Mouse (Mus musculus): ENCODE results near the gene Lyrm4.

GRCm38 (mm10) chr13:35946659-35947353 is 170.5 kb downstream of the Lyrm4 start:
- TF ChIP-seq E2F4 (IDR thresholded peaks at IDR 0.05; ENCODE audit: insufficient replicate concordance, low read depth, low read length) (no peak), POLR2A (IDR thresholded peaks at IDR 0.05; ENCODE audit: low read depth, low read length) (no peak), ZNF384 (IDR thresholded peaks at IDR 0.05; ENCODE audit: low read depth, low read length) (no peak), CTCF (conservative IDR thresholded peaks at IDR 0.05 in 1 of 2, IDR thresholded peaks at IDR 0.05 in 1 of 2; ENCODE audit: low read depth in 2 of 2, low read length in 2 of 2) (no peak), ZC3H11A (IDR thresholded peaks at IDR 0.05; ENCODE audit: low read depth, low read length) (no peak), SIN3A (IDR thresholded peaks at IDR 0.05; ENCODE audit: low read length) (no peak), EP300 (IDR thresholded peaks at IDR 0.05; ENCODE audit: low read length) (no peak), MAX (IDR thresholded peaks at IDR 0.05; ENCODE audit: low read length) (no peak), KAT2A (IDR thresholded peaks at IDR 0.05; ENCODE audit: insufficient replicate concordance, low read length) (no peak), RAD21 (IDR thresholded peaks at IDR 0.05; ENCODE audit: low read depth, low read length) (no peak)
